Mouse (Mus musculus) embryonic facial prominence, embryonic 14.5 days (tissue): ENCODE measurements around the gene Ppa2. TPM values are rescaled to one million over a fixed set of nuclear protein-coding genes. Genes with fewer than 3 reads are reported as not detected.

Source experiments
- ATAC-seq: fragments of 200-750 bp; cut with Nextera tagmentation; 2 replicates; pipeline ENCODE4 v1.8.0; 2017; ENCODE audit warnings: low read depth, moderate number of reproducible peaks, moderate TSS enrichment
- DNase-seq: peaks from one replicate; pipeline ENCODE4 v3.0.0-alpha.2; 2015; ENCODE audit warnings: low spot score
- H3K27ac ChIP-seq: fragments of 300-500 bp; sonication (generic); replicated peaks from 2 replicates; pipeline ENCODE4 v1.5.1; 2014; ENCODE audit warnings: low read depth, mild to moderate bottlenecking, low read length, moderate library complexity
- H3K27me3 ChIP-seq: fragments of 300-500 bp; sonication (generic); replicated peaks from 2 replicates; pipeline ENCODE4 v1.6.1; 2014; ENCODE audit warnings: low read length; ENCODE audit not compliant: control insufficient read depth, insufficient read depth
- H3K36me3 ChIP-seq: fragments of 300-500 bp; sonication (generic); 2 replicates; pipeline ENCODE4 v1.6.1; 2014; ENCODE audit warnings: low read length, mixed read lengths; ENCODE audit not compliant: control insufficient read depth, insufficient read depth
- H3K4me1 ChIP-seq: fragments of 300-500 bp; sonication (generic); 2 replicates; pipeline ENCODE4 v1.6.1; 2014; ENCODE audit warnings: antibody characterized with exemption, low read length; ENCODE audit not compliant: control insufficient read depth, insufficient read depth
- H3K4me2 ChIP-seq: fragments of 300-500 bp; sonication (generic); 2 replicates; pipeline ENCODE4 v1.6.1; 2014; ENCODE audit warnings: low read depth, mild to moderate bottlenecking, low read length, moderate library complexity, mixed read lengths
- H3K4me3 ChIP-seq: fragments of 300-500 bp; sonication (generic); 2 replicates; pipeline ENCODE4 v1.5.1; 2014; ENCODE audit warnings: low read depth, mild to moderate bottlenecking, low read length
- H3K9ac ChIP-seq: fragments of 300-500 bp; sonication (generic); 2 replicates; pipeline ENCODE4 v1.6.1; 2014; ENCODE audit warnings: low read depth, mild to moderate bottlenecking, low read length, moderate library complexity, mixed read lengths
- H3K9me3 ChIP-seq: fragments of 300-500 bp; sonication (generic); 2 replicates; pipeline ENCODE4 v1.6.1; 2016; ENCODE audit warnings: low read length; ENCODE audit not compliant: control insufficient read depth
- WGBS: fragments of 180-500 bp; shearing (Covaris S2); extraction: QIAGEN DNeasy Blood & Tissue Kit; methylation state at CpG from one replicate; pipeline ENCODE4 v1.1.7; 2014; 5-methylcytosine and 5-hydroxymethylcytosine counted together
- polyA plus RNA-seq: library from polyadenylated mRNA; unstranded; fragments of >200 nt; fragmentation: Nextera tagmentation; extraction: Ambion mirVana; gene quantifications from 2 replicates; pipeline ENCODE4 v1.2.1, GENCODE M21; 2014

Ppa2 gene
- polyA plus RNA-seq, 1 experiment from 2014 or later: 78.0 TPM

DNA sequence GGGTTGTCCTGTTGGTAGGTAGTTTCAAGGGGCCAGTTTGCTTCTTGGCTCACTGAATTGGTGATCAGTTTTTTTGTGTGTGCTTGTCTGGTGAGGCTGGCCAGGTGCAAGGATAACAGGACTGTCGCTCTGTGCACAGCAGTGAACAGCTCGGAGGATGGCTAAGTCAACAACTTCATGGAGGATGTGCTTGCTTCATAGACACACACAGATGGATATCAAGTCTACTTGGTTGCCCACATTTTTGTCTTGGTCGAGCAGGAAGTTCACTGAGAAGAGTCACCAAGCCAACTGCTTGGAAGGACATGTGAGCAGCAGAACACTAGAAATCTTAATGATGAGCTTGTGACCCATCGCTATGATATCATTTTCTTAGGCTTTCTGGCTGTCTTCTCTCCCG lies 24.8 kb downstream of the Ppa2 start:
- H3K9me3 ChIP-seq: no peaks in the 10 kb centered on the region
- no peaks in the 10 kb centered on the region for H3K27me3 ChIP-seq
- H3K4me3 ChIP-seq: no peak overlapping the region
- 76% methylated on average over 5 of the region's 5 CpGs for WGBS
- no peak overlapping the region for H3K27ac ChIP-seq
- H3K9ac ChIP-seq: no peak overlapping the region
- no peak overlapping the region for H3K4me2 ChIP-seq
- H3K4me1 ChIP-seq: 0 out of 2 replicates have a peak, but pooled peaks cover 6% of the 10 kb centered on the region
- ATAC-seq: no peak
- no peak for DNase-seq
- H3K36me3 ChIP-seq: no peaks in the 10 kb centered on the region

DNA sequence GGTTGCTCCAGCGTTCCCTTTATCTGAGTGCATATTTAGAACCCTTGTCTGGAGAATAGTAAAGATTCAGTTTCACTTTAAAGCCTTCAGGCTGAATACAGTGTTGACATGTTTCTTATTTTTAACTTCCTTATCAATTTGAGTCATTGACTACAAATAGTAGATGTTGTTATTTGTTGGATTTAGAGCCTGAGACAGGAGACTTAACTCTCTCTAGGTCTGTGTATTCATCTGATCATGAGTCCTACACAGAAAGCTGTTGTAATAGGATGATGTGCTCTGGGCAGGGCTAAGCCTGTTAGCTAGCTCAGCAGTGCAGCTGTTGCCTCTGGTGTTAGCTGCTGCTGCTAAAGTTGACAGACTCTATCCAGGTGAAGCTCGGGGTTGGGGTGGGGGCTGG lies 25.3 kb downstream of the Ppa2 start:
- H3K9me3 ChIP-seq: no peaks in the 10 kb centered on the region
- H3K27me3 ChIP-seq: no peaks in the 10 kb centered on the region
- peaks cover 4% of the 10 kb centered on the region; the same call in 1 of the 2 replicates for H3K36me3 ChIP-seq
- no peak overlapping the region for H3K4me3 ChIP-seq
- DNase-seq: peak; percentile 68
- ATAC-seq: peak; percentile 51; the same call in 1 of the 2 replicates
- H3K27ac ChIP-seq: no peak overlapping the region
- 0 out of 2 replicates have a peak, but pooled peaks cover 7% of the 10 kb centered on the region for H3K4me1 ChIP-seq
- H3K9ac ChIP-seq: no peak overlapping the region
- 78% methylated on average over 2 of the region's 2 CpGs for WGBS
- no peak overlapping the region for H3K4me2 ChIP-seq

DNA sequence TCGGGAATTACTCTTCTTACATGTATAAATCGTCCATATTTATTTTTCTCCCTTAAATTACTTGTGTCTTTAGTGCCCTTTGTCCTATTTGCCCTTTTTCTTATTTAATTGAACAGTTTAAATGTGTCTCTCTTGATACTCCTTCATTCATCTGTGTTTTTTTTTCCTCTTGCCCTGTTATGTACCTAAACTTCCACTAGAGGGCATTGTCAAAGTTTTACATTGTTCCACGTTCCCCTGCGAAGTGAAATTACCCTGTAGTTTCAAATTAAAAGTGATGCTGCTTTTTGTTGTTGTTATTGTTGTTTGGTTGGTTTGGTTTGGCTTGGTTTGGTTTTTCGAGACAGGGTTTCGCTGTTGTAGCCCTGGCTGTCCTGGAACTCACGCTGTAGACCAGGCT lies 26.5 kb downstream of the Ppa2 start:
- H3K27me3 ChIP-seq: no peaks in the 10 kb centered on the region
- peaks cover 7% of the 10 kb centered on the region; the same call in 1 of the 2 replicates for H3K36me3 ChIP-seq
- WGBS: 78% methylated on average over 7 of the region's 7 CpGs
- no peak overlapping the region for H3K4me2 ChIP-seq
- H3K4me1 ChIP-seq: 0 out of 2 replicates have a peak, but pooled peaks cover 7% of the 10 kb centered on the region
- H3K9ac ChIP-seq: no peak overlapping the region
- no peaks in the 10 kb centered on the region for H3K9me3 ChIP-seq
- no peak overlapping the region for H3K4me3 ChIP-seq
- no peak for DNase-seq
- no peak overlapping the region for H3K27ac ChIP-seq
- no peak for ATAC-seq

DNA sequence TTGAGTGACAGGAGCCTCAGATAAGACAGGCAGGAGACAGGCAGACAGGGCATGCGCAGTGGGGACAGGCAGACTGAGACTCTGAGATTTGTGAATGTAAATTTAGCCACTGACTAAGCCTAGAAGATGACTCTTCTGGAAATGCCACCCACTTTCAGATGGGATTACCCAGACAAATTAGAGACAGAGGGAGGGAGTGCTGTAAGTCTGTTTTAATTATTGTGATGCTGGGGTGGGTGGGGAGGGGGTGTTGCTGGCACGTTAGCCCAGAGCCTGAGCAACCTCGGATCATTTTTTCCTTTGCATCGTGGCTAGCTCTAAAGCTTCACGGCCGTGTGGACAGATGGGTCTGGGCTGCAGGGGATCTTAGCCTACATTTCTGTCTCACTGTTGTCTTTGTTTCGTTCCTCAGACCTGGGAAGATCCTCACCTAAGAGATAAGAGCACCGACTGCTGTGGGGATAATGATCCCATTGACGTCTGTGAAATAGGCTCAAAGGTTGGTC lies 29.0 kb downstream of the Ppa2 start:
- Histone ChIP-seq H3K4me3 (no peak overlapping the region), H3K27me3 (no peaks in the 10 kb centered on the region), H3K27ac (peak overlapping the region; percentile 52; the same call in 1 of the 2 replicates), H3K4me2 (peak overlapping the region; percentile 23; the same call in 1 of the 2 replicates), H3K4me1 (0 out of 2 replicates have a peak, but pooled peaks cover 7% of the 10 kb centered on the region), H3K9ac (no peak overlapping the region), H3K9me3 (no peaks in the 10 kb centered on the region), H3K36me3 (peaks cover 7% of the 10 kb centered on the region; the same call in 1 of the 2 replicates)
- peak; percentile 15; the same call in 1 of the 2 replicates for ATAC-seq
- DNase-seq: peak; percentile 56
- 36% methylated on average over 9 of the region's 9 CpGs for WGBS

DNA sequence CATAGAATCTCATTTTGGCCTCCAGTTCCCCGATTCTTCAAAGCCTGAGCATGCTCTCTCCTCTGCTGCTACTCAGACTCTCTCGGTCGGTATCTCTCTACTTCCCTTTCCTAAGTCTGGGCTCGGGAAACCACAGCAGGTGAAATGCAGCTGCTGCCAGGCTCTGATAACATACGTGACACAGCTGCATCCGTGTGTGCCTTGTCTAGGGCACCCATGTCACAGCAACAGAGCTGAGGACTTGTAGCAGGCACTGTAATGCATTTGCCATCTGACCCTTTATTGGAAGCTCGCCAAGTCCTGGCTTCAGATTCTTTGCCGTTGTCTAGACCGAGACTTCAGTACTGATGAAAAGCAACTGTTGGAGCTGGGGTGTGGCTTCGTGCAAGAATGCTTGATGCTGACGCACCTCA lies 29.5 kb downstream of the Ppa2 start:
- peak; percentile 92 for DNase-seq
- H3K4me3 ChIP-seq: no peak overlapping the region
- WGBS: 25% methylated on average over 11 of the region's 11 CpGs
- H3K36me3 ChIP-seq: peaks cover 7% of the 10 kb centered on the region; the same call in 1 of the 2 replicates
- H3K27ac ChIP-seq: peak overlapping the region; percentile 52; the same call in 1 of the 2 replicates
- H3K9ac ChIP-seq: no peak overlapping the region
- peak; percentile 92 for ATAC-seq
- H3K4me2 ChIP-seq: peak overlapping the region; percentile 23; the same call in 1 of the 2 replicates
- 0 out of 2 replicates have a peak, but pooled peaks cover 7% of the 10 kb centered on the region for H3K4me1 ChIP-seq
- no peaks in the 10 kb centered on the region for H3K27me3 ChIP-seq
- H3K9me3 ChIP-seq: no peaks in the 10 kb centered on the region

DNA sequence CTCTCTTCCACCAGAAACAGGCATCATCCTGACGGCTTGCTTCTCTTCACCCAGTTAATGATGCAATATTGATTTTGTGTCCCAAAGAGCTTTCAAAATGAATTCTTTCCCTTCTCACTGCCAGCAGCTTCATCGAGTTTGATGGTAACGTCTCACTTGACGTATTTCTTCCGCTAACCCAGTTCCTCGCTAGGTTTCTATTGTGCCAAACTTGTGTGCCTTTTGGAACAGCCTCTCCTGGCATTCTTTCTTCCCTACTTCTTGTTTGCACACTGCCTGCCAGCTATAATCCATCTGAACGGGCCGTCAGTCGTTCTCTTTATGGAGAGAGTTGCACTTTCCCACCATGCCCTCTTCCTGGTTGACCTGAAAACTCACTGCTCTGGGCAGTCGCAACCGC lies 31.2 kb downstream of the Ppa2 start:
- no peak overlapping the region for H3K4me2 ChIP-seq
- no peak for DNase-seq
- no peak for ATAC-seq
- H3K4me3 ChIP-seq: no peak overlapping the region
- no peak overlapping the region for H3K27ac ChIP-seq
- H3K9ac ChIP-seq: no peak overlapping the region
- H3K4me1 ChIP-seq: 0 out of 2 replicates have a peak, but pooled peaks cover 7% of the 10 kb centered on the region
- no peaks in the 10 kb centered on the region for H3K27me3 ChIP-seq
- H3K9me3 ChIP-seq: no peaks in the 10 kb centered on the region
- H3K36me3 ChIP-seq: peaks cover 12% of the 10 kb centered on the region; the same call in 1 of the 2 replicates
- 88% methylated on average over 11 of the region's 11 CpGs for WGBS

DNA sequence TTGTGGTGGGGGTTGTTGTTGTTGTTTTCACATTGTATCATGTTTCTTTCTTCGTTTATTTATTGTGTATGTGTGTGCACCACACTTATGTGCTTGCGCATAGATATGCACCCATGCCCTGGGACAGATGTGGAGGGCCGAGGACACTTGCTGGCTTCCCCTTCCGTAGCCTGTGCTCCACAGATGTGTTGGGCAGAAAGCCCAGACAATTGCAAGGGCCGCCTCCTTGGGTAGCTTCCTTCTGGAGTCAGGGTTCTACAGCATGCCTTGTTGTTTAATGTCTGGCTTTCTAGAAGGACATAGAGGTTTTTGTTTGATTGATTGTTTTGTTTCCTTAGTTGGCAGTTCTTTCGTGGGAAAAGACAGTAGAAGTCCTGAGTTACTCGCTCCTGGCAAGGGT lies 37.6 kb downstream of the Ppa2 start:
- Histone ChIP-seq H3K4me2 (no peak overlapping the region), H3K9me3 (no peaks in the 10 kb centered on the region), H3K4me3 (no peak overlapping the region), H3K27ac (no peak overlapping the region), H3K4me1 (no peaks in the 10 kb centered on the region), H3K9ac (no peak overlapping the region), H3K36me3 (peaks cover 12% of the 10 kb centered on the region; the same call in 1 of the 2 replicates), H3K27me3 (no peaks in the 10 kb centered on the region)
- no peak; the same call in 1 of the 2 replicates for ATAC-seq
- peak; percentile 45 for DNase-seq
- 65% methylated on average over 7 of the region's 7 CpGs for WGBS

DNA sequence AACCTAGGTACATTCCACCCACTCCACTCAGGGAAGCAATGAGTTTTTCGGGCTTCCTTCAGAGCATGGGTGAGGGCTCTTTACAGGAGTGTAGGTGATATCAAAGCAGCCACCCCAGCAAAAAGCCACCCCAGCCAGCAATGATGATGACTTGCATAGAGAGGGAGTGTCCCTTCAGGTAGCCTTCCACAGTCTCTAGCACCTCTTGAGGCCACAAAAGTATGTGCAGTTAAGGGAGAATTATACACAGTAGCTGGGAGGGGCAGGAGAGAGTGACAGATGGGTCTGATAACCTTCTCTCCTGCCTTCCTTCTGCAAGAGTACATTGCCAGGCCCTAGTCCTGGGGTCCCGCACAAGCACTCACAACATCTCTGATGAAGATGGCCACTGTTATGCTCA lies 38.9 kb downstream of the Ppa2 start:
- Histone ChIP-seq H3K4me2 (no peak overlapping the region), H3K9ac (no peak overlapping the region), H3K27ac (no peak overlapping the region), H3K9me3 (no peaks in the 10 kb centered on the region), H3K36me3 (peaks cover 12% of the 10 kb centered on the region; the same call in 1 of the 2 replicates), H3K4me1 (no peaks in the 10 kb centered on the region), H3K4me3 (no peak overlapping the region), H3K27me3 (no peaks in the 10 kb centered on the region)
- WGBS: 89% methylated on average over 2 of the region's 2 CpGs
- no peak for DNase-seq
- ATAC-seq: no peak
